Mouse (Mus musculus) MEL-GATA-1-ER (cell line): Measurements from ENCODE around the gene Krtap27-1.

Source experiments
- DNase-seq: peaks from one replicate; pipeline ENCODE4 v3.0.0-alpha.2; 2012; ENCODE audit warnings: low read depth; ENCODE audit errors: extremely low read depth

Krtap27-1 gene

DNA sequence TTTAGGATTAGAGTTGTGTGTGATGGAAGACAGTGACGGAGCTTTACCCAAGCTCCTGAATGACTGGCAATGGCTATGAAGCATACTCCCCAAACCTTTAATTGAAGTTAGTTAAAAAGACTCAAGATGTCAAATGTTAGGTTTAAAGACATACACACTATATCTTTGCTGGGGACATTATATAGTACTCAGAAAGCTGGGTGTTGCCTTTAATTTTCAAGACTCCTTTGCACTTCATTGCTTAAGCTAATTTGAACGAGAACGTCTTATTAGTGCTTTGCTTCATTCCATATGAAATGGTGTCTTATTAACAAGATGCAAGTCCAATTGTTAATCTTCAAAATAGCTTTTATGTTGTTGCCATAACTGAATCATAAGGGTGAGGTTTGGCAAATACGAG lies at the start of gene Krtap27-1:
Krtap27-1 (minus strand) TSS at position 101 of the 400 bp plus-strand sequence.
- no peak for DNase-seq

- DNase-seq = no peak
These were observed 48.6 kb upstream of the Krtap27-1 start for GRCm38 (mm10) chr16:88720031-88720430.

DNA sequence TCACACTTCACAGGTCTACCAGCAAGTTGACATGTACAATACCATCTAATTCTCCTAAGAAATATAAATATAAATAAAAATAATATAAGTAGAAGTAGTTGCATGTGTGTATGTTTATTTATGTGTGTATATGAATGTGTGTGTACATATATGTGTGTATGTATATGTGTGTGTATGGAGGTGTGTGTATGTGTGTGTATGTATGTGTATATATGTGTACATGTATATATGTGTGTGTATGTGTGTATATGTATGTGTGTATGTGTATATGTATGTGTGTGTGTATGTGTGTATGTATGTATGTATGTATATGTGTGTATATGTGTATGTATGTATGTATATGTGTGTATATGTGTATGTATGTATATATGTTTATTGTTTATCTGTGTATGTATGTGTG lies 45.1 kb upstream of the Krtap27-1 start:
- DNase-seq = no peak

GRCm38 (mm10) chr16:88711245-88711644 lies 39.8 kb upstream of the Krtap27-1 start:
- no peak for DNase-seq

GRCm38 (mm10) chr16:88710757-88711156 lies 39.3 kb upstream of the Krtap27-1 start:
- no peak for DNase-seq

DNA sequence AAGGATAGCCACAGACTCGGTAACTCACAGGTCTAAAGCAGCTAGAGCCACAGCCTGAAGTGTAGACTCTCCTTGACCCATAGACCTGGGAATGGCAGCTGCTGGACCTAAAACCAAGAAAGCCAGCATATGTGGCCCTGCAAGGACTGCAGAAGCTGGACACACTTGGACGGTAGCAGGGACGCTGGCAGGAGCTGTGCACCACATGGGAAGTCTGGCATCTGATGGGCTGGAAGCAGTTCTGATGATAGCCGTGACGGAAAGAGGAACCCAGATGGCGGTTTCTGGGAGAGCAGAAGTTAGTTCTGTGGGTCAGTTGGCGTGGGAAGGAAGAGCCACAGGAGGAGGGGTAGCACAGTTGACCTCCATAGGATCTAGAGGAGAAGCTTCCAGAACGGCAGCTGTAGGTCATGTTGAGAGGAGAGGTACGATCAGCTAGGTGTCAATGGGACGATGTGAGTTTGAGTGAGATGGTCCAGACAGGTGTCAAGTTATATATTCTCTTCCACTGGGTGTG lies 36.1 kb upstream of the Krtap27-1 start, which contains the start of gene 2310061N02Rik:
2310061N02Rik (minus strand) TSS at position 467 of the 517 bp plus-strand sequence.
- DNase-seq = no peak

- DNase-seq = no peak
These were observed 29.8 kb upstream of the Krtap27-1 start for GRCm38 (mm10) chr16:88701072-88701864.

DNA sequence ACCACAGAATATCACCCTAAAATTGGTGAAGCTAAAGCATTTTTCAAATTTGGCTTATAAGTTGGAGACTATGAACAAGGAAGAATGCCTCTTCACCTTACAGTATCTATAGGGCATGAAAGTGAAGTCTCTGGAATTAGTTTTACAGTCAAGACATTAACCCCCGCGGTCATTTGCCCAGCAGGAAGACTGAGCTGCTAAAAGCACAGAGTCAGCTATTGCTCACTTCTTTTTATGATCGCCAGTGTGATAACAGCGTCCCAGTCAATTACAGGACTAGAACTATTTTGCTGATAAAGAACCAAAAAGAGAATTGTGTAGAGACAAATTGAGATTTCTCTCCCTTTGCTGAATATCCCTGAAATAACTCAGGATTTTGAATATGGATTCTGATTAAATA lies 24.8 kb upstream of the Krtap27-1 start:
- DNase-seq = no peak

- DNase-seq = no peak
These were observed 9.8 kb upstream of the Krtap27-1 start for GRCm38 (mm10) chr16:88681282-88681681.

- no peak for DNase-seq
These were observed 7.6 kb upstream of the Krtap27-1 start for GRCm38 (mm10) chr16:88679099-88679498.

GRCm38 (mm10) chr16:88657426-88657825 lies 14.0 kb downstream of the Krtap27-1 start:
- no peak for DNase-seq

GRCm38 (mm10) chr16:88651952-88652351 lies 19.5 kb downstream of the Krtap27-1 start:
- DNase-seq = no peak

DNA sequence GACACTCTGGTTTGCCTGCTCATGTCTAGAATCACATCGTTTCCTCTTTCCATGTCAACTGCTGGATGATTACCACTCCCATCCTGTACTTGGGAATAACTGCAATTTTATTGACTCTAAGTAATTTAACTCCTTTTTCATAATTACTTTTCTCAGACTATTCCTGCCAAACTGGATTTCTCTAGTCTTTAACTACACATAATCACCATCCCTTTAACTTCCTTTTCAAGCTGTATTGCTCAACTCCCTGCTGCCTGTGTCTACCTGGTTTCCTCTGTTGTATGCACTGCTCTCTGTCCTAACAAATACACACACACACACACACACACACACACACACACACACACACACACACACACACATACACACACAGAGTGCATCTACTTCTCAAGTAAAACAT lies 20.4 kb downstream of the Krtap27-1 start:
- DNase-seq = no peak

DNA sequence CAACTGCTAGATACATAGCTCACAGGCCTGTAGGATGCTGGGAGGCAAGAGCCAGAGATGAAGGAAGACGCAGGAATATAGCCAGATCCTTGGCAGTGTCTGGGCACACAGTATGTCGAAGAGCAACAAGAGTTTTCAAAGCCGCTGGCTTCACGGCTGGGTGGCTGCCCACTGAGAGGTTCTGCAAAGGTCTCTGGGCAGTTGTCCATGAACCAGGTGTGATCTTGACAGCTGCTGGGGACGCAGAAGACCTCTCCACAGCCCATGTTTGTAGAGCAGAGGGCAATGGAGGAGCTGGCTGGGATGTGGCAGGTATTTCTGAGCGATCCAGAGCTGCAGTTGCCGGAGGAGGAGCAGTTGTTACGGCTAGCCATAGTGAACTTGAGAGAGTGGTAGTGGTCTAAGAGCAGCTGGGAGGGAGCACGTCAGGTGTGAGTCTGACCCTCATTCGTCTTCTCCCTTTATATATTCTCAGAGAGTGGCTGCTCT lies 24.1 kb downstream of the Krtap27-1 start, which contains the start of gene Krtap26-1:
Krtap26-1 (minus strand) TSS at position 439 of the 489 bp plus-strand sequence.
- DNase-seq = no peak

GRCm38 (mm10) chr16:88646366-88647111 lies 24.9 kb downstream of the Krtap27-1 start:
- DNase-seq = no peak

DNA sequence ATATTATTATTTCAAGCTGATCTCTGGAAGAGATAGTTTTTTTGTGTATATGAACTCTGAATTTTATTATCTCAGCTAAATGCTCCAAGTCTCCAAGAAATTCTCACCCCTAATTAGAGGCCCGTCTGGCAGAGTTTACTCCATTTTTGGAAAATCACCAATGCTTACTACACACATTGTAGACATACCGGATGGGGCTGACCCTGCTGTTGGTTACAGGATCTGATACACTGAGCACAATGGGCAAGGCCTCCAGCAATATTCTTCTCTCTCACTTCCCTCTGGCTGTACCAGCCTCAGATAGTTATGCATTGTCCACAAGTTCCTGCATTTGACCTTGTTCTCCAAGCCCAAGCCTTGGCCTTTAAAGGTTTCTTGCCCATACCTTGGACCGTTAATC lies 31.4 kb downstream of the Krtap27-1 start:
- no peak for DNase-seq

GRCm38 (mm10) chr16:88635142-88635541 lies 36.3 kb downstream of the Krtap27-1 start:
- DNase-seq = no peak

DNA sequence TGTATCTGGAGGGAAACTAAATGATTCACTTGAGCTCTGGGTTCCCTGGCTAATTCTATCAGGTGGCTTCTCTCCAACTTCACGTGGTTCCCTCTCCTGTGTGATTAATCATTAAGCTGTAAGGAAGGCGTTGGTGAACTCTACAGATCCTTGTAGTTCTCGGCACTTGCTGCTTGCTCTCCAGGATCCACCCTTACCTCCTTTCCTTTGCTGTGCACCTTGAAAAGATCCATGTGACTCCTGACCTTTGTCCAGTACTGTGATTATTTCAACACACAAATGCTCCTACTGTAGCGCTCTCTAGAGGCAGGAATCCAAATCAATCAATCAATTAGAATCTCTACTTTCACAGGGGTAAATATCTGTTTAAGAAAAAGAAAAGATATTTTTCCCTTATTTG lies 40.0 kb downstream of the Krtap27-1 start:
- DNase-seq = no peak

DNA sequence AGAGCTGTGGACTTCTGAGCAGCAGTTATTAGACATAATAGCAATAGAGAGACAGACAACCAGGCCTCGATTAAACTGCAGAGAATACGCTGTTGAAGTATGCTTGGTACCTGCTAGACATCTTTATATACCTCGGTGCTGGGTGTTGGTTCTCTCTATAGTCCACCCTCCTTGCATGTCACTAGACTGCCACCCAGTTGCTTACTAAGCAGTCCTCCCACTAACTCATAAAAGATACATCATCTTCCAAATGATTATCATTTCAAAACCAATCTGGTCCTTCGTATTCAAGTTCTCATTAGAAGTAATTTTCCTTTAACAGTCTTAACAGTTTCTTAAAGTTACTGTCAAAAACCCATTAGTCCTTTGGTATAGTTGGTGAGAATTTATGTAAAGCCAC lies 43.9 kb downstream of the Krtap27-1 start, which contains the start of gene 2310079G19Rik:
2310079G19Rik (minus strand) TSS at position 101 of the 400 bp plus-strand sequence.
- no peak for DNase-seq
